16 mouse cellular contexts compared by ENCODE assay signal in the genomic region with DNA sequence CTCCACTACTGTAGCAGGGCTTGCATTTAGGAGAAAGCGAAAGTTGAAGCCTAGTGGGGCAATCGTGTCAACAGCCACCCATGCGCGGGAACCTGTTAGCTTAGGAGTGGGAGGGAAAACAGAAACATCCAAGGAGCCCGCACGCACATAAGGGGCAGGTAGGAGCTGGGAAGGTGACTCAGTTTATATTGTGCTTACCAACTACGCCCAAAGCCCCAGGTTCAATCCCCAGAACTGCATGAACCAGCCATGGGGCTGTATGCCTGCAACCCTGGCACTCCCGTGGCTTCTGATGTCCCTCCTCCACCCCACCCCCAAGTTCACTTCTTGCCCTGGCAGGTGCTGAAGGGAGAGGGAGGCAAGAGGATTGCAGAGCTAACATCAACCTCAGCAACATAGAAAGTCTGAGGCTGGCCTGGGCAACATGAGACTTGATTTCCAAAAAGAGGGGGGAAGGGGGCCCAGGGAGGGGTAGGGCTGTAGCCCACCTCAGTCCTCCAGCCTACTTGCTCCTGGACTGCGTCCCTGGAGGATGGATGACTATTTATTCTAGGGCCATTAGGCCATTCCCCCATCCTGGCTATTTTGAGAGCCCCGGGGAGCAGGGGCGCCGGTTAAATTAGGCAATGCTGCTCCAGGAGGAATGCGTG. TPM values are rescaled to one million over a fixed set of nuclear protein-coding genes. Genes with fewer than 3 reads are reported as not detected.
DNase-seq lines count a peak whose midpoint lies in the region; ATAC-seq and TF ChIP-seq lines count a peak whose summit lies in the region.
"Had no signal": no experiment of that assay in that cellular context is flagged by ENCODE, and none has a peak within 500 bp of the region (broad histone marks: within the 10 kb centered on the region; RNA-seq: fewer than 3 reads in every experiment).

No protein-coding gene starts in this region.

- H3K9me3 ChIP-seq in heart, embryonic 11.5 days (replicated peaks; ENCODE audit: control insufficient read depth, low read length) = no peaks in the 10 kb centered on the region
- no peaks in the 10 kb centered on the region for H3K9me3 ChIP-seq in lung, embryonic 16.5 days (ENCODE audit: control insufficient read depth, low read length)
- no peaks in the 10 kb centered on the region for H3K9me3 ChIP-seq in intestine, postnatal 0 days (ENCODE audit: control insufficient read depth)
- no peaks in the 10 kb centered on the region for H3K9me3 ChIP-seq in stomach, embryonic 16.5 days (replicated peaks; ENCODE audit: control insufficient read depth, low read length)
- H3K9me3 ChIP-seq: megakaryocyte, embryonic 14.5 days; neural tube, embryonic 13.5 days had no signal

- no peak for TF ChIP-seq CTCF in intestine, postnatal 0 days (IDR thresholded peaks at IDR 0.05; ENCODE audit: low read depth)

- peaks cover 93% of the 10 kb centered on the region for H3K4me1 ChIP-seq in heart, embryonic 11.5 days (ENCODE audit: control insufficient read depth, insufficient read depth, low read length)
- H3K4me1 ChIP-seq in lung, embryonic 16.5 days (replicated peaks; ENCODE audit: control insufficient read depth, insufficient read depth, low read length) = peaks cover 88% of the 10 kb centered on the region
- peaks cover 27% of the 10 kb centered on the region; the same call in 1 of the 2 replicates for H3K4me1 ChIP-seq in intestine, postnatal 0 days (replicated peaks; ENCODE audit: control insufficient read depth, insufficient read depth, low read length)
- peaks cover 82% of the 10 kb centered on the region for H3K4me1 ChIP-seq in stomach, embryonic 16.5 days (ENCODE audit: control insufficient read depth, insufficient read depth, low read length)

- 38% methylated on average over 13 of the region's 13 CpGs for WGBS in heart, embryonic 11.5 days (ENCODE audit: insufficient replicate concordance)
- WGBS in lung, embryonic 16.5 days = 53% methylated on average over 13 of the region's 13 CpGs
- 30% methylated on average over 13 of the region's 13 CpGs for WGBS in intestine, postnatal 0 days
- 43% methylated on average over 13 of the region's 13 CpGs for WGBS in stomach, embryonic 16.5 days

- no peaks in the 10 kb centered on the region for H3K36me3 ChIP-seq in heart, embryonic 11.5 days (ENCODE audit: control insufficient read depth, insufficient read depth, low read length)
- no peaks in the 10 kb centered on the region for H3K36me3 ChIP-seq in lung, embryonic 16.5 days (ENCODE audit: control insufficient read depth, insufficient read depth, low read length)
- no peaks in the 10 kb centered on the region for H3K36me3 ChIP-seq in intestine, postnatal 0 days (ENCODE audit: control insufficient read depth, insufficient read depth)
- no peaks in the 10 kb centered on the region for H3K36me3 ChIP-seq in stomach, embryonic 16.5 days (ENCODE audit: control insufficient read depth, insufficient read depth, low read length)
- H3K36me3 ChIP-seq: neural tube, embryonic 13.5 days had no signal

- intact Hi-C loops in heart, postnatal 25 days (cut with DNase I) = no loop called here
- intact Hi-C loops in left cerebral cortex, postnatal 14 days (cut with DNase I) = no loop called here

- peak overlapping the region; percentile 73 for H3K27ac ChIP-seq in heart, embryonic 11.5 days (ENCODE audit: low read depth, low read length)
- H3K27ac ChIP-seq in lung, embryonic 16.5 days (ENCODE audit: low read length) = peak overlapping the region; percentile 95
- no peak overlapping the region for H3K27ac ChIP-seq in intestine, postnatal 0 days (ENCODE audit: low read depth, low read length)
- peak overlapping the region; percentile 86 for H3K27ac ChIP-seq in stomach, embryonic 16.5 days (ENCODE audit: low read length)
- H3K27ac ChIP-seq: left cerebral cortex, adult 2 months; neural tube, embryonic 13.5 days had no signal

- no peaks in the 10 kb centered on the region for H3K27me3 ChIP-seq in heart, embryonic 11.5 days (ENCODE audit: control insufficient read depth, insufficient read depth, low read length)
- H3K27me3 ChIP-seq in lung, embryonic 16.5 days (ENCODE audit: control insufficient read depth, insufficient read depth, low read depth, low read length) = no peaks in the 10 kb centered on the region
- H3K27me3 ChIP-seq in intestine, postnatal 0 days (replicated peaks; ENCODE audit: control insufficient read depth, insufficient read depth, low read length) = no peaks in the 10 kb centered on the region
- H3K27me3 ChIP-seq in stomach, embryonic 16.5 days (ENCODE audit: control insufficient read depth, insufficient read depth, low read length) = no peaks in the 10 kb centered on the region

- peak overlapping the region; percentile 14; the same call in 1 of the 2 replicates for H3K4me2 ChIP-seq in heart, embryonic 11.5 days
- H3K4me2 ChIP-seq in lung, embryonic 16.5 days (ENCODE audit: low read depth, low read length) = 0 out of 2 replicates have a peak overlapping the region, but pooled peaks have one; percentile 0
- 0 out of 2 replicates have a peak overlapping the region, but pooled peaks have one; percentile 37 for H3K4me2 ChIP-seq in intestine, postnatal 0 days (replicated peaks; ENCODE audit: low read depth)
- peak overlapping the region; percentile 14 for H3K4me2 ChIP-seq in stomach, embryonic 16.5 days (ENCODE audit: low read depth, low read length)
- H3K4me2 ChIP-seq: neural tube, embryonic 13.5 days had no signal

- DNase-seq in heart, postnatal 25 days (ENCODE audit: low spot score) = no peak
- no peak for DNase-seq in lung, adult 18-20 months
- no peak for DNase-seq in left cerebral cortex, postnatal 14 days (ENCODE audit: low spot score in 2 of 2)
- DNase-seq in cerebellum, adult 8-10 months = no peak
- DNase-seq: right cerebral cortex, postnatal 25 days had no signal

- no peak overlapping the region for H3K9ac ChIP-seq in heart, embryonic 11.5 days (ENCODE audit: low read depth, low read length)
- H3K9ac ChIP-seq in lung, embryonic 16.5 days (ENCODE audit: low read length) = peak overlapping the region; percentile 42
- H3K9ac ChIP-seq in intestine, postnatal 0 days (ENCODE audit: low read depth, low read length) = no peak overlapping the region
- peak overlapping the region; percentile 4; the same call in 1 of the 2 replicates for H3K9ac ChIP-seq in stomach, embryonic 16.5 days (ENCODE audit: low read length)
- H3K9ac ChIP-seq: neural tube, embryonic 13.5 days had no signal

- no peak for ATAC-seq in heart, embryonic 11.5 days (replicated peaks; ENCODE audit: insufficient number of reproducible peaks, low FRiP score, low TSS enrichment)
- ATAC-seq in lung, embryonic 16.5 days (ENCODE audit: low read depth) = no peak
- ATAC-seq in intestine, postnatal 0 days = no peak
- ATAC-seq in stomach, embryonic 16.5 days (ENCODE audit: insufficient read depth, low FRiP score) = no peak
- ATAC-seq: CD4-positive, CD25-positive, alpha-beta regulatory T cell, adult 4 months; inflammation-experienced regulatory T-cells, adult 6 months had no signal

- no peak overlapping the region for H3K4me3 ChIP-seq in heart, embryonic 11.5 days (ENCODE audit: low read depth, low read length)
- H3K4me3 ChIP-seq in lung, embryonic 16.5 days (ENCODE audit: low read length) = no peak overlapping the region
- H3K4me3 ChIP-seq in intestine, postnatal 0 days (ENCODE audit: low read depth, low read length) = no peak overlapping the region
- no peak overlapping the region for H3K4me3 ChIP-seq in stomach, embryonic 16.5 days (replicated peaks; ENCODE audit: low read length)
- H3K4me3 ChIP-seq: left cerebral cortex, adult 2 months; megakaryocyte, embryonic 14.5 days; neural tube, embryonic 13.5 days had no signal

RNA-seq across cellular contexts. Expression of gene Hspg2, which starts 12.9 kb away (rescaled TPM):
- 55.5 and 56.4 TPM in 2 replicates for polyA plus RNA-seq in heart, embryonic 11.5 days (2014; fragmentation: Nextera tagmentation; extraction: Ambion mirVana)
- 100 to 1,000 TPM; 249 to 297 TPM for total RNA-seq in heart, postnatal 25 days (2021)
- polyA plus RNA-seq in lung, embryonic 16.5 days (2015; fragmentation: Nextera tagmentation; extraction: Ambion mirVana) = 34.7 and 35.2 TPM in 2 replicates
- polyA plus RNA-seq in intestine, postnatal 0 days (2015; fragmentation: Nextera tagmentation; extraction: Ambion mirVana) = 16.3 and 16.4 TPM in 2 replicates
- polyA plus RNA-seq in stomach, embryonic 16.5 days (2015; fragmentation: Nextera tagmentation; extraction: Ambion mirVana) = 29.5 and 31.7 TPM in 2 replicates
- total RNA-seq in left cerebral cortex, postnatal 14 days (2021) = 10 to 100 TPM; 11.6 to 12.9 TPM
- polyA plus RNA-seq: CD4-positive, CD25-positive, alpha-beta regulatory T cell, adult 4 months; inflammation-experienced regulatory T-cells, adult 6 months had no signal

RNA-seq across cellular contexts. Expression of gene 1700013G24Rik, which starts 28.4 kb away (rescaled TPM):
- not detected in 2 replicates for polyA plus RNA-seq in heart, embryonic 11.5 days (2014; fragmentation: Nextera tagmentation; extraction: Ambion mirVana)
- not detected for total RNA-seq in heart, postnatal 25 days (2021)
- polyA plus RNA-seq in lung, embryonic 16.5 days (2015; fragmentation: Nextera tagmentation; extraction: Ambion mirVana) = not detected in 2 replicates
- not detected in 2 replicates for polyA plus RNA-seq in intestine, postnatal 0 days (2015; fragmentation: Nextera tagmentation; extraction: Ambion mirVana)
- not detected in 2 replicates for polyA plus RNA-seq in stomach, embryonic 16.5 days (2015; fragmentation: Nextera tagmentation; extraction: Ambion mirVana)
- total RNA-seq in left cerebral cortex, postnatal 14 days (2021) = not detected
- total RNA-seq: left cerebral cortex, adult 2 months had no signal
- polyA plus RNA-seq: brain, embryonic 14.5 days; CD4-positive, CD25-positive, alpha-beta regulatory T cell, adult 4 months; inflammation-experienced regulatory T-cells, adult 6 months; neural tube, embryonic 13.5 days; thymus, postnatal 0 days had no signal

RNA-seq across cellular contexts. Expression of gene Cela3b, which starts 51.2 kb away (rescaled TPM):
- polyA plus RNA-seq in heart, embryonic 11.5 days (2014; fragmentation: Nextera tagmentation; extraction: Ambion mirVana) = not detected in 2 replicates
- not detected for total RNA-seq in heart, postnatal 25 days (2021)
- not detected in 2 replicates for polyA plus RNA-seq in lung, embryonic 16.5 days (2015; fragmentation: Nextera tagmentation; extraction: Ambion mirVana)
- 9.1 and 13.6 TPM in 2 replicates for polyA plus RNA-seq in intestine, postnatal 0 days (2015; fragmentation: Nextera tagmentation; extraction: Ambion mirVana)
- polyA plus RNA-seq in stomach, embryonic 16.5 days (2015; fragmentation: Nextera tagmentation; extraction: Ambion mirVana) = 406 and 529 TPM in 2 replicates
- total RNA-seq in left cerebral cortex, postnatal 14 days (2021) = not detected
- total RNA-seq: left cerebral cortex, adult 2 months had no signal
- polyA plus RNA-seq: brain, embryonic 14.5 days; CD4-positive, CD25-positive, alpha-beta regulatory T cell, adult 4 months; inflammation-experienced regulatory T-cells, adult 6 months; neural tube, embryonic 13.5 days; thymus, postnatal 0 days had no signal

Comparison
In these comparisons a context has a peak if more than half of its experiments do, and no peak if none do; other contexts are left out.
1. H3K9ac ChIP-seq: peak in lung, embryonic 16.5 days (single experiment) and stomach, embryonic 16.5 days (single experiment); none in heart, embryonic 11.5 days (single experiment) and intestine, postnatal 0 days (single experiment).
2. RNA of gene Cela3b, which starts 51.2 kb away (polyA plus RNA-seq): 406 to 529 TPM in stomach, embryonic 16.5 days; 9.1 to 13.6 TPM in intestine, postnatal 0 days, not detected in heart, embryonic 11.5 days and not detected in lung, embryonic 16.5 days; every median in the first group is over 10 times any median in the second.
3. Peak in every context shown above with its lines, with median percentiles within 50 percentile points of each other: H3K4me2 ChIP-seq.